Mouse (Mus musculus) midbrain, embryonic 12.5 days (tissue): Measurements from ENCODE around the gene Ccdc57. TPM values are rescaled to one million over a fixed set of nuclear protein-coding genes. Genes with fewer than 3 reads are reported as not detected.
A peak's percentile ranks its signal among the peaks of the same experiment; 100 is the strongest.
"Not testable (repeated sequence)": the region's sequence is repeated elsewhere in the genome, so short reads cannot be mapped to it uniquely, and the experiment has no call there.

ENCODE experiments used
- ATAC-seq: fragments of 200-750 bp; cut with Nextera tagmentation; 2 replicates; pipeline ENCODE4 v1.8.0; 2017; ENCODE audit warnings: low read depth, moderate TSS enrichment, moderate library complexity; ENCODE audit not compliant: low FRiP score
- H3K27ac ChIP-seq: fragments of 300-500 bp; sonication (generic); replicated peaks from 2 replicates; pipeline ENCODE4 v1.5.1; 2016; ENCODE audit warnings: mild to moderate bottlenecking
- H3K27me3 ChIP-seq: fragments of 300-500 bp; sonication (generic); 2 replicates; pipeline ENCODE4 v1.6.1; 2016; ENCODE audit warnings: mild to moderate bottlenecking
- H3K36me3 ChIP-seq: fragments of 300-500 bp; sonication (generic); 2 replicates; pipeline ENCODE4 v1.6.1; 2016
- H3K4me1 ChIP-seq: fragments of 300-500 bp; sonication (generic); 2 replicates; pipeline ENCODE4 v1.6.1; 2016
- H3K4me2 ChIP-seq: fragments of 300-500 bp; sonication (generic); replicated peaks from 2 replicates; pipeline ENCODE4 v1.6.1; 2016; ENCODE audit warnings: mild to moderate bottlenecking, moderate library complexity
- H3K4me3 ChIP-seq: fragments of 300-500 bp; sonication (generic); 2 replicates; pipeline ENCODE4 v1.5.1; 2016; ENCODE audit warnings: mild to moderate bottlenecking
- H3K9ac ChIP-seq: fragments of 300-500 bp; sonication (generic); replicated peaks from 2 replicates; pipeline ENCODE4 v1.6.1; 2016; ENCODE audit warnings: mild to moderate bottlenecking, moderate library complexity
- H3K9me3 ChIP-seq: fragments of 300-500 bp; sonication (generic); 2 replicates; pipeline ENCODE4 v1.6.1; 2016; ENCODE audit warnings: mild to moderate bottlenecking
- WGBS: fragments of 180-500 bp; shearing (Covaris S2); methylation state at CpG from one replicate; pipeline ENCODE4 v1.1.7; 2016; 5-methylcytosine and 5-hydroxymethylcytosine counted together
- polyA plus RNA-seq: library from polyadenylated mRNA; unstranded; fragments of >200 nt; fragmentation: Nextera tagmentation; extraction: Ambion mirVana; gene quantifications from 2 replicates; pipeline ENCODE4 v1.2.1, GENCODE M21; 2016

Gene Ccdc57
- polyA plus RNA-seq, 1 experiment from 2014 or later: 6.3 TPM

- H3K4me1 ChIP-seq: peaks cover 22% of the 10 kb centered on the region
- H3K4me3 ChIP-seq: peak overlapping the region; percentile 80
- H3K36me3 ChIP-seq: peaks cover 48% of the 10 kb centered on the region
- H3K4me2 ChIP-seq: peak overlapping the region; percentile 94
- H3K9ac ChIP-seq: peak overlapping the region; percentile 84
- WGBS: 3% methylated on average over 40 of the region's 42 CpGs
- ATAC-seq: peak; percentile 29; the same call in 1 of the 2 replicates
- H3K27me3 ChIP-seq: peaks cover 4% of the 10 kb centered on the region; the same call in 1 of the 2 replicates
- H3K27ac ChIP-seq: peak overlapping the region; percentile 46
- no peaks in the 10 kb centered on the region for H3K9me3 ChIP-seq
These were observed 149.1 kb downstream of the Ccdc57 start for GRCm38 (mm10) chr11:120783426-120784063.

- H3K4me3 ChIP-seq, H3K9me3 ChIP-seq, H3K27me3 ChIP-seq, H3K9ac ChIP-seq, ATAC-seq, H3K27ac ChIP-seq, H3K4me2 ChIP-seq: not testable (repeated sequence)
- 94% methylated on average over 6 of the region's 6 CpGs for WGBS
- peaks cover 26% of the 10 kb centered on the region for H3K36me3 ChIP-seq
- peaks cover 22% of the 10 kb centered on the region for H3K4me1 ChIP-seq
These were observed 151.3 kb downstream of the Ccdc57 start for GRCm38 (mm10) chr11:120781361-120781760.

GRCm38 (mm10) chr11:120779876-120780275, 152.8 kb downstream of the Ccdc57 start:
- WGBS: 75% methylated on average over 1 of the region's 1 CpGs
- peaks cover 20% of the 10 kb centered on the region for H3K36me3 ChIP-seq
- ATAC-seq: no peak
- H3K9ac ChIP-seq: no peak overlapping the region
- no peak overlapping the region for H3K4me2 ChIP-seq
- H3K4me1 ChIP-seq: peaks cover 14% of the 10 kb centered on the region
- peaks cover 4% of the 10 kb centered on the region; the same call in 1 of the 2 replicates for H3K27me3 ChIP-seq
- no peak overlapping the region for H3K27ac ChIP-seq
- H3K9me3 ChIP-seq: no peaks in the 10 kb centered on the region
- H3K4me3 ChIP-seq: no peak overlapping the region

GRCm38 (mm10) chr11:120777123-120777522, 155.5 kb downstream of the Ccdc57 start:
- H3K4me1 ChIP-seq: peaks cover 2% of the 10 kb centered on the region; the same call in 1 of the 2 replicates
- no peak overlapping the region for H3K4me3 ChIP-seq
- 0 out of 2 replicates have a peak, but pooled peaks cover 4% of the 10 kb centered on the region for H3K27me3 ChIP-seq
- peaks cover 16% of the 10 kb centered on the region for H3K36me3 ChIP-seq
- WGBS: 30% methylated on average over 6 of the region's 6 CpGs
- no peaks in the 10 kb centered on the region for H3K9me3 ChIP-seq
- H3K4me2 ChIP-seq: no peak overlapping the region
- H3K9ac ChIP-seq: no peak overlapping the region; the same call in 1 of the 2 replicates
- H3K27ac ChIP-seq: no peak overlapping the region
- ATAC-seq: no peak

Other genes with a start within 250 kb of the Ccdc57 start
- 120 and 121 TPM in 2 replicates for gene Cenpx, start 219.1 kb downstream of the Ccdc57 start, polyA plus RNA-seq
- gene Lrrc45, start 218.9 kb downstream of the Ccdc57 start, polyA plus RNA-seq: 74.5 and 75.1 TPM in 2 replicates
- 70.5 and 74.2 TPM in 2 replicates for gene Rac3, start 211.4 kb downstream of the Ccdc57 start, polyA plus RNA-seq
- gene Dcxr, start 205.6 kb downstream of the Ccdc57 start, polyA plus RNA-seq: 11.8 and 14.6 TPM in 2 replicates
- gene Cbr2, start 200.8 kb downstream of the Ccdc57 start, polyA plus RNA-seq: 2.0 and 2.3 TPM in 2 replicates
- 5.4 and 6.8 TPM in 2 replicates for gene Hmga1b, start 170.1 kb downstream of the Ccdc57 start, polyA plus RNA-seq
- gene Rfng, start 148.7 kb downstream of the Ccdc57 start, polyA plus RNA-seq: 63.4 and 66.4 TPM in 2 replicates
- gene Gps1, start 148.6 kb downstream of the Ccdc57 start, polyA plus RNA-seq: 235 and 248 TPM in 2 replicates
- 64.2 and 67.6 TPM in 2 replicates for gene Dus1l, start 136.5 kb downstream of the Ccdc57 start, polyA plus RNA-seq
- gene Fasn, start 108.3 kb downstream of the Ccdc57 start, polyA plus RNA-seq: 139 and 140 TPM in 2 replicates
- gene Slc16a3, start 15.6 kb upstream of the Ccdc57 start, polyA plus RNA-seq: 27.1 and 29.4 TPM in 2 replicates
- 167 and 170 TPM in 2 replicates for gene Csnk1d, start 58.5 kb upstream of the Ccdc57 start, polyA plus RNA-seq
- gene Cd7, start 106.5 kb upstream of the Ccdc57 start, polyA plus RNA-seq: not detected in 2 replicates
- not detected in 2 replicates for gene Sectm1b, start 130.7 kb upstream of the Ccdc57 start, polyA plus RNA-seq
- gene Sectm1a, start 148.3 kb upstream of the Ccdc57 start, polyA plus RNA-seq: not detected in 2 replicates
- gene Tex19.2, start 185.8 kb upstream of the Ccdc57 start, polyA plus RNA-seq: not detected in 2 replicates
- gene Tex19.1, start 213.3 kb upstream of the Ccdc57 start, polyA plus RNA-seq: not detected in 2 replicates
- 0.10 TPM in 1 of 2 replicates, not detected in the other for gene Uts2r, start 227.4 kb upstream of the Ccdc57 start, polyA plus RNA-seq